Mouse (Mus musculus) lung, adult 2 months (tissue): ENCODE results near the gene Zfp13.

Source experiments
- CTCF ChIP-seq: fragments of 200-500 bp; IDR thresholded peaks from 2 replicates; pipeline ENCODE4 v1.5.1; 2011; ENCODE audit warnings: mild to moderate bottlenecking, low read length, control low read depth; ENCODE audit not compliant: insufficient read depth
- POLR2A ChIP-seq: fragments of 200-500 bp; IDR thresholded peaks from 2 replicates; pipeline ENCODE4 v1.6.1; 2011; ENCODE audit warnings: low read depth, mild to moderate bottlenecking, control low read depth, low read length, borderline replicate concordance; ENCODE audit errors: extremely low read depth

DNA sequence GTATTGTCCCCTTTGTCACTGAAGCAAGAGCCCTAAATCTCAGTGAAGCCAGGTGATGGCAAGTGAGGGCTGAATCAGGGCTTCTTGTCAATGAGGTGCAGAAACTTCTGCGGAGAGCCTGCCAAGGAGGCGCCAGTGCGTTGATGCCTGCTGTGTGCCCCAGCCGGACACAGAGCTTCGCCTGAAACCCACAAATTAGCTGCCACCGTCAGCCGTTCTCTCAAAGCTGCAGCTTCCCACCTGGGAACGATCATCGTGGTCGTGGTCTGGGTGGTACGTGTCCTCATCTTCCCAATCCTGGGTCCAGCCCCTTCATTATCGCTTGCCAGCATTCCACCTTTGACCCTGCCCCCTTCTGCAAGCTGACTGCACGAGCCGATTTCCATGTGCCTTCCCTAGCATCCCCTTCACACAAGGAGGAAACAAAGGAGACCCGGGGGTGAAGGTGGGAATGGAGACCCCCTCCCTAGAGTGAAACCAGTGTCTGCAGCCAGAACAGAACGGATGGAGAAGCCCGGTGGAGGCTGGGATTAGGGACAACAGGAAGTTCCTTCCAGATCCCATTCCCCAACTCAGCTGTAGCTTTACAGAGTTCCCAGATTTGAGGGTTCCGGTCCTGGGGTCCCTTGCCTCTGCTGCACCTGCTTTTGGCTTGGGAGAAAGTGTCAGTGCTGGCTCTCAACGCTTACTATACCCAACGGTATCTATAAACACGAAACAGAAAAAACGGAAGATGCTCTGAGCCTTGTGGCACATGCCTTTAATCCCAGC is 13.4 kb downstream of the Zfp13 start:
- peak; percentile 49; the same call in 1 of the 2 replicates for TF ChIP-seq POLR2A
- TF ChIP-seq CTCF, result no peak
